Mouse (Mus musculus) heart, adult 2 months (tissue): ENCODE data around the gene Eefsec. TPM values are rescaled to one million over a fixed set of nuclear protein-coding genes. Genes with fewer than 3 reads are reported as not detected.
A peak's percentile ranks its signal among the peaks of the same experiment; 100 is the strongest.

Experiments used
- DNase-seq, 2 experiments: peaks; one replicate each; pipeline ENCODE4 v3.0.0; 2021
- H3K27ac ChIP-seq: fragments of 200-600 bp; 2 replicates; pipeline ENCODE4 v1.8.1; 2022
- H3K27me3 ChIP-seq: fragments of 200-500 bp; 2 replicates; pipeline ENCODE4 v1.6.1; 2012; ENCODE audit warnings: mild to moderate bottlenecking, low read length, inconsistent platforms, mixed read lengths; ENCODE audit not compliant: control insufficient read depth, insufficient read depth
- H3K36me3 ChIP-seq: fragments of 200-500 bp; 2 replicates; pipeline ENCODE4 v1.6.1; 2012; ENCODE audit warnings: low read length, inconsistent platforms; ENCODE audit not compliant: control insufficient read depth, insufficient read depth
- H3K4me1 ChIP-seq: fragments of 200-500 bp; 2 replicates; pipeline ENCODE4 v1.6.1; 2011; ENCODE audit warnings: low read length; ENCODE audit not compliant: control insufficient read depth, insufficient read depth
- H3K4me3 ChIP-seq: fragments of 200-600 bp; 2 replicates; pipeline ENCODE4 v1.8.1; 2022
- H3K79me2 ChIP-seq: fragments of 200-500 bp; replicated peaks from 2 replicates; pipeline ENCODE4 v1.6.1; 2012; ENCODE audit warnings: mild to moderate bottlenecking, inconsistent platforms, low read length, moderate library complexity, mixed read lengths; ENCODE audit not compliant: control insufficient read depth, insufficient read depth
- H3K9ac ChIP-seq: fragments of 200-500 bp; 2 replicates; pipeline ENCODE4 v1.6.1; 2012; ENCODE audit warnings: low read depth, mild to moderate bottlenecking, control low read depth, inconsistent platforms, low read length, mixed read lengths
- CTCF ChIP-seq: fragments of 200-600 bp; IDR thresholded peaks from 2 replicates; pipeline ENCODE4 v1.8.1; 2022; ENCODE audit warnings: antibody characterized with exemption, mild to moderate bottlenecking, moderate library complexity
- EP300 ChIP-seq: fragments of 200-500 bp; IDR thresholded peaks from 2 replicates; pipeline ENCODE4 v1.6.1; 2011; ENCODE audit warnings: low read depth, low read length, control low read depth; ENCODE audit not compliant: insufficient read depth
- POLR2A ChIP-seq: fragments of 200-500 bp; IDR thresholded peaks from 2 replicates; pipeline ENCODE4 v1.6.1; 2011; ENCODE audit warnings: mild to moderate bottlenecking, low read depth, low read length, control low read depth; ENCODE audit not compliant: insufficient read depth
- WGBS: fragments of 180-500 bp; shearing (Covaris S2); methylation state at CpG from one replicate; pipeline ENCODE4 v1.1.7; 2018; 5-methylcytosine and 5-hydroxymethylcytosine counted together
- intact Hi-C: fragments of 180-260 bp; cut with DNase I; formaldehyde crosslinking; loops from one replicate; pipeline ENCODE4 v1.15.1; 2025
- polyA plus RNA-seq: library from polyadenylated mRNA; depleted of rRNA; stranded (reverse); fragments of >200 nt; gene quantifications from 2 replicates; pipeline ENCODE4 v1.2.3, GENCODE M21; 2012
- total RNA-seq, 2 experiments: library from RNA; stranded (reverse); gene quantifications; 2 replicates each; pipeline ENCODE4 v1.2.3; 2021

Eefsec gene
- total and polyA plus RNA-seq, 3 experiments, result 6.2 to 8.9 (median 6.6) TPM

GRCm38 (mm10) chr6:88342965-88343364, 103.4 kb downstream of the Eefsec start:
- WGBS, result 97% methylated on average over 3 of the region's 3 CpGs
- H3K9ac ChIP-seq, result no peak overlapping the region
- no peak for TF ChIP-seq POLR2A
- no peak for TF ChIP-seq CTCF
- no peak for TF ChIP-seq EP300
- no peak overlapping the region for H3K4me3 ChIP-seq
- H3K36me3 ChIP-seq, result no peaks in the 10 kb centered on the region; the same call in 1 of the 2 replicates
- no peaks in the 10 kb centered on the region for H3K27me3 ChIP-seq
- no peak for DNase-seq
- peaks cover 15% of the 10 kb centered on the region for H3K4me1 ChIP-seq
- H3K27ac ChIP-seq, result no peak overlapping the region
- no peaks in the 10 kb centered on the region for H3K79me2 ChIP-seq
- intact Hi-C loops, result no loop called here

- DNase-seq, result no peak
- intact Hi-C loops, result no loop called here
- Histone ChIP-seq H3K27ac (no peak overlapping the region), H3K36me3 (no peaks in the 10 kb centered on the region; the same call in 1 of the 2 replicates), H3K79me2 (no peaks in the 10 kb centered on the region), H3K4me3 (no peak overlapping the region), H3K9ac (no peak overlapping the region), H3K27me3 (no peaks in the 10 kb centered on the region), H3K4me1 (peaks cover 12% of the 10 kb centered on the region)
- TF ChIP-seq CTCF (no peak), POLR2A (no peak), EP300 (no peak)
- WGBS, result 93% methylated on average over 3 of the region's 3 CpGs
These were observed 105.2 kb downstream of the Eefsec start for GRCm38 (mm10) chr6:88341182-88341581.

DNA sequence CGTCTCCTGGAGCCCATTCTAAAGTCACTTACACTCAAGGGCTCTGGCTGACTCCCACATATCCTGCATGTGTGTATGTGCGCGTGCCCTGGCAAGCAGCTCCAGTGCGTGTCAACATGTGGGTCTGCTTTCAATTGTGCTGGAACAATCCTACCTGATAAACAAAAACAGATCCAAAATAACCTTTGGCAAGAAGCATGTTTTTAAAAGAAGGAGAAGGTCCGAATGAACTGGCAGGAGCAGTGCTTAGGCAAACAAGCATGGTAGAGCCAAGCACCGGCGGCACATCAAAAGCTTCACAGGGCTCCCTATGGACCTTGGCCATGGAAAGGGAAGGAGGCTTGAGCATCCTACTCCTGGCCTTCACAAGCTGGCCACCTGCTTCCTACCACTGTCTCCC, 105.6 kb downstream of the Eefsec start:
- Histone ChIP-seq H3K9ac (no peak overlapping the region), H3K79me2 (no peaks in the 10 kb centered on the region), H3K27me3 (no peaks in the 10 kb centered on the region), H3K27ac (no peak overlapping the region), H3K36me3 (no peaks in the 10 kb centered on the region; the same call in 1 of the 2 replicates), H3K4me3 (no peak overlapping the region), H3K4me1 (peaks cover 12% of the 10 kb centered on the region)
- TF ChIP-seq POLR2A (no peak), EP300 (no peak), CTCF (no peak)
- intact Hi-C loops, result no loop called here
- no peak for DNase-seq
- WGBS, result 50% methylated on average over 7 of the region's 7 CpGs

DNA sequence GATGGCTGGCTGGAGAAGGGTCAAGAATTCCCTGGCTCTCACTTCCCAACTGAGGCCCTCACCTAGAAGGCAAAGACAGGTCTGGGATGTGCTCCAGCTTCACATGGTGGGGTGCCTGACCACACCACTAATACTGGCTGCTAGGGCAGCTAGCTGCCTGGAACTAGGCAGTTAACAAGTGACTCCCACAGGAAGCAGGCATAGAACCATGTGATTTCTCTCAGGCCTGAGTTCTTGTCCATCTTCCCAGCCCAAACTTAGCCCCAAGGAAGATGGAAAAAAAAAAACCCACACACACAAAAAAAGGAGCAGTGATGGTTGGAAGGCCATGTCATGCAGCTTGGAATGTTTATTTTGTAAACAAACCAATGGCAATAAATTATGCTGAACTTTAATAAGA, 117.0 kb downstream of the Eefsec start:
- H3K27me3 ChIP-seq, result no peaks in the 10 kb centered on the region
- peak in 1 of 2 experiments; percentile 20 for DNase-seq
- intact Hi-C loops, result no loop called here
- no peak overlapping the region for H3K4me3 ChIP-seq
- no peak overlapping the region for H3K27ac ChIP-seq
- H3K36me3 ChIP-seq, result no peaks in the 10 kb centered on the region
- H3K9ac ChIP-seq, result no peak overlapping the region
- no peaks in the 10 kb centered on the region for H3K4me1 ChIP-seq
- H3K79me2 ChIP-seq, result no peaks in the 10 kb centered on the region
- no peak for TF ChIP-seq POLR2A
- no peak for TF ChIP-seq CTCF
- no peak for TF ChIP-seq EP300

DNA sequence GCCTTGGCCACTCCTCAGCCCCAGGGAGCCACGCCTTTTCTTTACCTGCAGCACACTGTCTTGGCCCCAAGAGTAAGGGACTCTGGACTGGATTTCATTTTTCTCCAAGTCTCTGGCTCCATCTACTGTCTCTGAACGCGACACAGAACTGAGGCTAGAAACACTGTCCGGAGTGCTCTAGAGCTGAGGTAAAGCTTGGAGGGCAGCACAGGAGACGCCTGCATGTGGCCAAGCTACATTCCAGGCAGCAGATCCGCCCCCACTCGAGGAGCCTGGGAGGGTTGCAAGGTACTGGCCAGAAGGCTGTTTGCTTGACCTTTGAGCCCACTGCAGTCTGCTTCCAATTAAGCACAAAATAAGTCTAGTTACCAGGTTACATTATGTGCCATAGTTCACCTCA, 124.5 kb downstream of the Eefsec start:
- Histone ChIP-seq H3K9ac (no peak overlapping the region), H3K36me3 (no peaks in the 10 kb centered on the region), H3K27ac (no peak overlapping the region), H3K4me3 (no peak overlapping the region), H3K4me1 (no peaks in the 10 kb centered on the region), H3K27me3 (no peaks in the 10 kb centered on the region), H3K79me2 (no peaks in the 10 kb centered on the region)
- intact Hi-C loops, result loop anchor here (2.0 to 5.0 kb wide), 3 partner anchors 80 to 200 kb away; no protein-coding TSS in a partner anchor
- peak in 1 of 2 experiments; percentile 13 for DNase-seq
- no peak for TF ChIP-seq EP300
- peak; percentile 58 for TF ChIP-seq CTCF
- 61% methylated on average over 7 of the region's 7 CpGs for WGBS

GRCm38 (mm10) chr6:88321253-88321652, 125.1 kb downstream of the Eefsec start:
- Histone ChIP-seq H3K27me3 (no peaks in the 10 kb centered on the region), H3K36me3 (no peaks in the 10 kb centered on the region), H3K4me1 (no peaks in the 10 kb centered on the region), H3K4me3 (no peak overlapping the region), H3K27ac (no peak overlapping the region), H3K9ac (no peak overlapping the region), H3K79me2 (no peaks in the 10 kb centered on the region)
- 93% methylated on average over 5 of the region's 5 CpGs for WGBS
- intact Hi-C loops, result loop anchor here (5.0 kb wide), 2 partner anchors 79 to 199 kb away; no protein-coding TSS in a partner anchor
- TF ChIP-seq EP300 (no peak), POLR2A (no peak), CTCF (no peak)
- no peak for DNase-seq
